Mouse (Mus musculus) CH12.LX (cell line): ENCODE data around the gene Sgo2b.

Source experiments
- ELF1 ChIP-seq: IDR thresholded peaks from 2 replicates; pipeline ENCODE4 v1.6.1; 2014; ENCODE audit warnings: low read depth, mild to moderate bottlenecking, inconsistent platforms, low read length, improper control_type of control experiment
- GABPA ChIP-seq: IDR thresholded peaks from 2 replicates; pipeline ENCODE4 v1.6.1; 2012; ENCODE audit warnings: low read depth, low read length, improper control_type of control experiment, inconsistent platforms; ENCODE audit not compliant: insufficient replicate concordance
- MAX ChIP-seq: IDR thresholded peaks from 2 replicates; pipeline ENCODE4 v1.6.1; 2011; ENCODE audit warnings: low read length, improper control_type of control experiment
- MEF2A ChIP-seq: IDR thresholded peaks from 2 replicates; pipeline ENCODE4 v1.6.1; 2014; ENCODE audit warnings: low read depth, mild to moderate bottlenecking, inconsistent platforms, low read length, improper control_type of control experiment, borderline replicate concordance
- MYC ChIP-seq: IDR thresholded peaks from 2 replicates; pipeline ENCODE4 v1.6.1; 2011; ENCODE audit warnings: low read depth, mild to moderate bottlenecking, improper control_type of control experiment, low read length

GRCm38 (mm10) chr8:63876949-63877348 is 75.1 kb downstream of the Sgo2b start:
- TF ChIP-seq GABPA (no peak), MAX (no peak), ELF1 (no peak), MYC (no peak), MEF2A (no peak)
